Mouse (Mus musculus): ENCODE results near the gene Rnasek. TPM values are rescaled to one million over a fixed set of nuclear protein-coding genes. Genes with fewer than 3 reads are reported as not detected.

The Rnasek gene
- 100 to 1,000 TPM in 1 of 2 experiments, 10 to 100 TPM in 1; 97.8 to 102 TPM for total RNA-seq (2021)
- long read RNA-seq, experiment 1, transcript Rnasek-201 (3 exons, 611 nt), result minor isoform, 82 of 185 reads
- long read RNA-seq, experiment 1, transcript Rnasek-203 (2 exons, 465 nt), result major isoform, 98 of 185 reads
- long read RNA-seq, experiment 1, partial matches to known transcripts, result 0 of 185 reads
- long read RNA-seq, experiment 1, other reads (novel, unspliced or antisense), result 5 of 185 reads
- long read RNA-seq, experiment 2, transcript Rnasek-203 (2 exons, 465 nt), result major isoform, 79 of 137 reads
- long read RNA-seq, experiment 2, transcript Rnasek-201 (3 exons, 611 nt), result minor isoform, 53 of 137 reads
- long read RNA-seq, experiment 2, partial matches to known transcripts, result 5 of 137 reads
- long read RNA-seq, experiment 2, other reads (novel, unspliced or antisense), result 0 of 137 reads

DNA sequence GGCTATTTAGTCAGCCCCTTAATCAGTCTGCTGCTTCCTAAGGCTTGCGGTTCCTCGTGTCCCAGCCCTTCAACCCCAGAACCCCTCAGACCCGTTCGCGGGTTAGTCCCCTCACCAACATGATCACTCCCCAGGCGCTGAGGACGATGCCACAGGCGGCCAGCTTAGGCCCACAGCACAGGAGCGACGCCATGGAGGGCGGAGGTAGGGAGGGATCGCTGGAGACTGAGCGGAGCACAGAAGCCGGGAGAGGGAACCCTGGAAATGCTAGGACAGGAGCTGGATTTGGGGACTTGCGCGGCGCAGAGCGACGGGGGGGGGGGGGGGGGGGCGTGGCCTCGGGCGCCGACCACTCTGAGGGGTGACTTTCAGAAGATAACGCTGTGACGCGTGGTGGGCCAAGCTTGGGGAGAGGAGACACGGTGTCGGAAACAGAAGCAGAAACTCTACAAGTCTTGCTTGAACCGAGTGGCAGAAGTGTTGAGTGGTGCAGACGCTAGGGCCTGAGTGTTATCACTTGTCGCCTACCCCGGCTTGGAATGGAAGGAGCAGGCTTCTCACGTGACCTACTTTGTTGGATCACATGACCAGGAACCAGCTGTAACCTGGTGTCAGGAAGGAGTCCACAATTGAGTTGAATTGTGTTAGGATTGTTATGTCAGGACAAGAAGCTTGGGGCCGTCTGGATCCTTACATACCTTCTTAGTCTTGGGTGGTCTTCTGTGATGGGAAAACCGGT is at the start of gene Rnasek, which contains the start of gene Gm21988:
Gene Rnasek, minus strand, starts transcription at position 302 of the 739 bp plus-strand sequence.
Gene Gm21988, minus strand, starts transcription at position 290 of the 739 bp plus-strand sequence.
- DNase-seq, result peak; percentile 89 to 92

DNA sequence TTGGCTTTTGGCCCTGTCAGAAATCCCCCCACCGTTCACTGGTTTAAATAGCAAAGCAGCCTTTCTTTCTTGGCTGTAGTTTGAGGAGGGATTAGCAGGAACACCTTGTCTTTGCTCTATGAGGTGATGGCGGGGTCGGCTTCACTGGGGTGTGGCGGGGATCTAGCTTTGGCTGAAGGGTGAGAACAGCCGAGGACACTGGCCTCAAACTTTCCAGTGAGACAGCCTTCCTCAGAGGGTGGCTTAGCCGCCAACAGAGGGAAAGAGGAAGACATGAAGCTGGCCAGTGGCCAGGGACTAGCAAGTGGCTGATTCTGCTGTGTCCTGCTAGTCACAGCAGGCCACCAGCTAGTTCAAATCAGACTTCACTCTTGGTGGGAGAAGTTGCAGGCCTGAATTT is 49.6 kb upstream of the Rnasek start:
- DNase-seq, result peak; percentile 28 to 51

DNA sequence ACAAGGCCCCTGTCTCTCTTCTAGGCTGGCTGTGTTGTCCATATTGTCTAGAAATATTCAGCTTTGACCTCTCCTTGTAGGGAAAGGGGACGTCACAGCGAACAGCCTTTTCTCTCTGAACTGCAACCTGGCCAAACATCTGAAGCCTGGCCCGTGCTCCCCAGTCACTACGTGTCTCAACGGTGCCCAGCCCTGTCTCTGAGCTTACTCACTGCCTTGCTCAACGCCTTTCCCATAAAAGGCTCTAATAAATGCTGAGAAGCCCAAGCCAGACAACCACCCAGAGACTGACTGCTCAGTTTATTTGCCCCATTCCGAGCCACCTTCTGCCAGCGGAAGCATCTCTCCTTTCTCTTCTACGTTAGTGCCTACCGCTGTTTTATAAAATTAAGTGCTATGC is 48.5 kb upstream of the Rnasek start:
- DNase-seq, result no peak

DNA sequence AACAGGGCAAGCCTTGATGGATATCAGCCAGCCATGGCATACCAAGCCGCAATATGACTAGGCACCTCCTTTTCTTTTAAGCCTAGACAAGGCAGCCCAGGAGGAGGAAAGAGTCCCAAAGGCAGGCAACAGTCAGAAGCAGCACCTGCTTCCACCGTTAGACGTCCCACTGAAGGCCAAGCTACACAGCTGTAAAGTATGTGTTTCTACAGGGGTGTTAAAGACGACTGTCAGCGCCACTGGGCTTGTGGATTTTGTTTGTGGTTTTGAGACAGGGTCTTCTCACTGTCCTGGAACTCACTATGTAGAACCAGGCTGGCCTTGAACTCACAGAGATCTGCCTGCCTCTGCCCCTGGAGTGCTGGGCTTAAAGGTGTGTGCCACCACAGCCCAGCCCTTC is 46.0 kb upstream of the Rnasek start:
- no peak for DNase-seq

DNA sequence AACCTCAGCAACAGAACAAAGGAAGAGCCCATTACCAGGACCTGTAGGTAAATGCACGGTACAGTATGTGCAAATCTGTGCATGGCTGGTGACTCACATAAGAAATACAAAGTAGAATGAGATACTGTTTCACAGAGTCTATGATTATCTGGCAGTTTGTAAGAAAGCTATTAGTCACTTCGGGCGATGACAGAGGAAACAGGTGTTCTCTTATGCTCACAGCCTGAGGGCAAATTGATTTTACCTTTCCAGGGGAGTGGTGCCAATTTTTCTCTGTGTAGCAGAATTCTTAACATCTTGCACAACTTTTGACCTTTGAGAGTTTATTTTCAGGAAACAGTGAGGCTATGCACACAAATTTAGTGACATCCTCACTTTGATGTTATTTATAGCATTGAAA is 45.1 kb upstream of the Rnasek start:
- no peak for DNase-seq

DNA sequence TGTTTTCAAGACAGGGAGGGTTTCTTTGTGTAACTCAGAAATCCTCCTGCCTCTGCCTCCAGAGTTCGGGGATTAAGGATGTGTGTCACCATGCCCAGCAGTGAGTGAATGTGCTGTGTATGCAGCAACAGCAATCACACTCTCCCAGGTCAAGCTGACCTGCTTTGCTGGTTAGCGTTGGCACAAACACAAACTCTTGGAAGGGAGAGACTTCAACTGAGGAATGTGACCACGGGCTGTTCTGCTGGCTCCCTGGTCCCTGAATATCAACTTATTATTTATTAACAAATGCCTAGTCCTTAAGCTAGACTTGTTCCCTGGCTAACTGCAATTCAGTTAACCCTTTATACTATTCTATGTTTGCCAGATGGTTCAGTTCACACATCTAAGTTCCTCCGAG is 44.0 kb upstream of the Rnasek start:
- DNase-seq, result no peak

DNA sequence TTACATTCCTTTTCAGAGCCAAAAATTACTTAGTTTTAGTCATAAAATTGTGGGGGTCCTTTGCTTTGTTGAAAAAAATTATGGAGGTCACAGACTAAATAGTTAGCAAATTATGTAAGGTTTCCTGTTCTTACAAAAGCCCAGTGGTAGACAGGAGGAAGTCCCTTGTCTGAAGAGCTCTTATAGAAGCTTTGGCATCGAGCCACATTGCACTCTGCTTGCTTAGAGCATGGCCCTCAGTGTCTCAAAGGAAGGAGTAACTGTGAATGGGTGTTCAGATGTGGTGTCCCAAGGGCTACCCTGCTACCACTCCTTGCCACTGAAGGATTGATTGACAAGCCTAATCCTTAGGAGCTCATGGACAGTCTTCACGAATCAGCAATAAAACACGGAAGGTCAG is 40.8 kb upstream of the Rnasek start:
- peak in 1 of 2 experiments; percentile 24 for DNase-seq

DNA sequence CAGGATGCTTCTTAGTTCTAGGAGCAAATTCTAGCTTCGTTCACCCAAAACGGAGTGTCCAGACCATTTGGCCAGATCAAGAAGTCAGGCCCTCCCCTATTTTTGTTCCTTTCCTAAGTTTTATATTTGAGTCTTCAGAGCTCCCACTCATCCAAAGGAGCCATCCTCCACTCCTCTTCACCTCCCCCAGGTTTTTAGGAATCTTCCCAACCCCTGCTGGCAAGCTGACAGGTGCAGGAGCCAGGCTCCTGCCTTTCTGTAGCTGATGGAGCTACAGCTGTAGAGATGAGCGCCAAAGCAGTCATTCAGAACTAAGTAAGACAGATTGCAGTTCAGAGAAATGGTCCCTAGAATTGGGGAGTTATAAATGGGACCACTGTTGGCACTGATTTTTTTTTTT is 39.3 kb upstream of the Rnasek start:
- no peak for DNase-seq

DNA sequence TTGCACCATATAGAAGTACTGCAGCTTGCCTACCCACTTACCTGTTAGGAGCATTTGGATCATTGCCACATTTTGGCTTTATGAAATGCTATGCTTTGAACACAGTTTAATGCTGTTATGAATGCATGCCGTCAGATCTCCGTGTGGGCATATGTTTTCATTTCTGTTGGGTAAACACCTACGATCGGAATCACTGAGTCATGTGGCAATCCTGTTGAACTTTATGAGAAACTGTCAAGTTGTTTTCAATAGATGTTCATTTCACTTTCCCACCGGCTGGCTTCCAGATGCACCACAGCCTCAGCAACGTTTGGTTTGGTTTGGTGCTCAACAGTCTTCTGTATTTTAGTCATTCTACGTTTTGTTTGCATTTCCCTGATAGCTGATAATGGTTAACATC is 32.0 kb upstream of the Rnasek start:
- no peak for DNase-seq

DNA sequence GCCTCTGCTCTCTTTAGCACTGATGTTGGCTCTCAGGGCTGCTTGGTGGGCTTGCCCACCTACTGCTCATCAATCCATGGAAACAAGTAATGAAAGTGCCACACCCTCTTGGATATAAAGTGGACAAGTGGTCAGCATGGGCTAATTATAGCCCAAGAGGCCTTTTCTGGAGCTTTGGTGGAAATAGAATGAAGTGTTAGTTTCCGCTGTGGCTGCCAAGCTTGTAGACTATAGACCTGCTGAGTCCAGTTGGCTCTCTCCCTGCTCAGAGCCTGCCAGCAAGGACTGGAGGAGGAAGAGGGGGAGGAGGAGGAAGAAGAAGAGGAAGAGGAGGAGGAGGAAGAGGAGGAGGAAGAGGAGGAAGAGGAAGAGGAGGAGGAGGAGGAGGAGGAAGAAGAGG is 26.8 kb upstream of the Rnasek start:
- DNase-seq, result peak; percentile 67 to 77

DNA sequence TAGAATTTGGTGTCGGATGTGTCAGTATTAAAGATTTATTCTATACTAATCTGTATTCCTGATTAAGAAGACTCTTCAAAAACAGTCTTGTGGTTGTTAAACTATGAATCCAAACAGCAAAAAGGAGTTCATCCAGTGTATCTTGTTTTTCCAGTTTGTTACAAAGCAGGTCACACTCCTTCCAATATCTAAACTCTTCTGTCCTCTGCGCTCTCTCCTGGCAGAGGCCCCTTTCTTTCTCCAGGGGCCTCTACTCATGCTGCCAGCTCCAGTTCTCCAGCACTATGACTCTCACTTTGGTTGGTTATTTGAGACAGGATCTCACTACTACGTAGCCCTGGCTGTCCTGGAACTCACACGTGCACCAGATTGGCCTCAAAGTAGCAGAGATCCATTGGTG is 26.2 kb upstream of the Rnasek start:
- no peak for DNase-seq

DNA sequence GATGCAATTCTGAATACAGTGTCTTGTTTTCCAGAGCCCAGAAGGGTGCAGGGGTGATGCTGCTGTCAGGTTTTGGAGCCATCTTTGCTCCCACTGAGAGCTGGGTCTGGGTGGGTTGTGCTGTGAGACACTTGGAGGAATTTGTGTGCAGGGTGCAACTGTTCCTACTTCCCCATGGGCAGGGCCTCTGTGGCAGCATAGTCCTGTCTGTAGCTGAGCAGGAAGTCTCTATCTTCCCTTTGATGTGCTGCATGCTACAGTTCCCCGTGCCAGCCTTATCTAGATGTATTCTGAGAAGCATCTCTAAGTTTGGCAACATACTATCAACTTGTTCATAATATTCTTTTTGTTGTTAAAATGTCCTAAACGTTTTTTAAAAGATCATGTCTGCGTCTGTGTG is 25.6 kb upstream of the Rnasek start:
- DNase-seq, result no peak

DNA sequence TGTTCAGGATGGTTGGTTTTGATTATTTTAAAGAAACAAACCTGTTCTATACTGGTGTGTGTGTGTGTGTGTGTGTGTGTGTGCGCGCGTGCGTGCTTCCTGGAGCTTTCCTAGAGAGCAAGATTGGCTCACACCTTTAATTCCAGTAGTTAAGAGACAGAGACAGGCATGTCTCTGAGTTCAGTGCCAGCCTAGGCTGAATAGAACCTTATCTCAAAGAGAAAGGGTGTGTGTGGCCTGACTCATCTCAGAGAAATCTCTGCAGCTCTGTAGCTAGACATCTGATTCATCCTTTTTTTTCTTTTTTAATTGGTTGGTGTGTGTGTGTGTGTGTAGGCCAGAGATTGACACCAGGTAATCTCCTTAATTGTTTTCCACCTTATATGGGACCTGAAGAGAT is 19.4 kb upstream of the Rnasek start:
- DNase-seq, result no peak

DNA sequence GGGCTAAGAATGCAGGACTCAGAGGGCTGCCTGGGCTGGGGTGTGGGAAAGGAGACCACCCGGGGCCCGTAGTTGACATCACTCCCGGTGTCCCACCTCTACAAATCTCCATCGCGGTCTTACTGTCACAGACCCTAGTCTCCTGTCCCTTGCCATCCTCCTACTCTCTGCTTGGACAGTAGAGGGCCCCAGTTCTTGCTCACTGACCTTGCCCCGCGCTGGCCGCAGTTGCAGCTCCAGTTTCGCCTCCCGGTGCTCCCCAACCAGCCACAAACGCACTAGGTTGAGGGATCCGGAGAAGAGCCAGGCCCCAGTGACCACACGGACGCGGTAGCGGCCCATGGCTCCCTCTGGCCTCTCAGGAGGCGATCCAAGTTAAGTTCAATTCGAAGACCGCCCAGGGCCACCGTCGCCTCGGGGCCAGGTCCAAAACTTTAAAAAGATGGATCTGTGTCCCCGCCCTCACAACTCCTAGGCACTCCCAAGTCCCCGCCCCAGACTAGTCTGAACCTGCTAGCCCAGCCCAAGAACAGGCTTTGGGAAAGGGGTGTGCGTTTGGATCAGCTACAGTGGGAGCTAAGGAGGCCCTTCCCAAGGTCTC is 15.4 kb upstream of the Rnasek start, which contains the start of gene Alox12:
Gene Alox12, minus strand, starts transcription at position 423 of the 601 bp plus-strand sequence.
- DNase-seq, result peak; percentile 67 to 69

DNA sequence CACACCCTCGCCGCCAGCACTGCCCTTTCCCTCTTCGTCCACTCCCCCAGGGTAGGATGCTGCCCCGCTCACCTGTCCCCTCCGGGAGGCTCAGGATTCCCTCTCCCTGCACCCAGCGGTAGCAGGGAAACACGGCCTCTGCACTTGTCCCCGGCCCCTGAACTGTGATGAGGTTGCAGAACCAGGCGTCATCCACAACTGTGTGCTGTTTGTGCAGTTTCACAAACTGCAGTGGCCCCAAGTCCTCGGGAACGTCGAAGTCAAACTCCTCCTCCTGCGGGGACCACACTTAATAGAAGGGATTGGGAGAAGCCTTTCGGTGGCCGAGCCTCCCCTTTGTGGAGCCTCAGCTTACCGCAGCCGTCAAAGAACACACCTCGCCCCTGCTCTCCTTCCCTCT is 14.7 kb upstream of the Rnasek start:
- peak in 1 of 2 experiments; percentile 17 for DNase-seq

DNA sequence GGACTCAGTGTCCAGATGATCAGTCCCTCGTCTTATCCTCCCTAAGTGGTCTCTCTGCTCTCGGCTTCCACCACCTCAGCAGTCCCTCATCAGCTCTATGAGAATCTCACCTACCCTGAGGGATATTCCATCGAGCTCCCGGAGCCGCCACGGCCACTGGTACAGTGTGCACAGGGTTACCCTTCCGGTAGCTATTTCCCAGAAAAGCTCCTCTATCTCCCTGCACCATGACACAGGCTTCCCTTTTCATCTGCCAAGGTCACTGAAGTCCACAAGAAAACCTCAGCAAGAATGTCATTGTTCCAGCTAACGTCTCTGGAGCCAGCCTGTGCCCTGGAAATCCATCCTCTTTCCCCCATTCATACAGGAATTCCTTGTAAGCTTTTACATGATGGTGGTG is 12.2 kb upstream of the Rnasek start:
- no peak for DNase-seq

DNA sequence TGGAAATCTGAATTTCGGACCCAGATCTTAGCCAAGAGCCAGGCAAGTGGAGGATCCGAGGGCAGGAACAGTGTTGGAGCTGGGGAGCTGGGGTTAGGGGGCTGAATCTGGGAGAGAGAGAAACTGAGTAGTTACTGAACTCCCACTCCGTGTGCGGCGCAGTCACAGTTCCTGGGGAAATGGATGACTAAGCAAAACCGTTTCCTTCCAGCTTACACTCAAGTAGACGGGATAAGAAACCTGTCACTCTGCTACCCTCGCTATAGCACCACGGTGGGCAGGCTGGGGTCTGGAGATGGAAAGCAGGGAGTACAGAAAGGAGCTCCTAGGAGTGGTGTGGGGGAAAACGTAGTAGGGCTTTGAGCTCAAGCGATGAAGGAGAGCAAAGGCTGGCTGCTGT is 10.5 kb upstream of the Rnasek start:
- no peak for DNase-seq

DNA sequence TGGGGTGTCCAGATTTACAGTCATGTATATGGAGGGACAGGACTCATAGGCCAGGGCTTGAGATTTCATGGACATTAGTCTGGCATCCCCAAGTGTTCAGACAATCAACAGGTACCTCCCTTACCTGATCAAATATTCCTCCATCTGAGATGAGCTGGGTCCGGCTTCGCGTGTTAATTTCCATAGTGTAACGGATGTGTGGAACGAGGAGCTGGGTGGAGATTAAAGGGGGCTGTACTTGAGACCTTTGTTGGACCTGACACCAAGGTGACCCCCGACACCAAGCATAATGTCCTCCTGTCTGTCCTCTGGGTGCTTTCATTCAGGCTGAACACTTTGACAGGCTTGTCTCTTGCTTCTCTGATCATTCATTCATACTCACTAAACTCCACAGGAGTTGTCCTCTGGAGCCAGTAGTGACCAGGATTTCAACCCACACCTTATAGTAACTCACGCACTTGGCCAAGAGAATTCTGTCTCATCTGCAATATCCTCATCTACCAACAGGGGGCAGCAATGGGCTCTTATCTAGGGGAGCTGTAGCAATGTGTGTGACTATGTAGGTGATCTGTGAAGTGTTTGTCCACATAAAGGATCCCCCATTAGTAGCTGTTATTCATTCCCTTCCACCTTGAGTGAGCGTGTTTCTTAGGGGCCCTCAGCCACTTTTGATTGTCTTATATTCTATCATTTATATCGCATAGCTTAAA is 7.6 kb upstream of the Rnasek start:
- DNase-seq, result peak; percentile 72 to 91

DNA sequence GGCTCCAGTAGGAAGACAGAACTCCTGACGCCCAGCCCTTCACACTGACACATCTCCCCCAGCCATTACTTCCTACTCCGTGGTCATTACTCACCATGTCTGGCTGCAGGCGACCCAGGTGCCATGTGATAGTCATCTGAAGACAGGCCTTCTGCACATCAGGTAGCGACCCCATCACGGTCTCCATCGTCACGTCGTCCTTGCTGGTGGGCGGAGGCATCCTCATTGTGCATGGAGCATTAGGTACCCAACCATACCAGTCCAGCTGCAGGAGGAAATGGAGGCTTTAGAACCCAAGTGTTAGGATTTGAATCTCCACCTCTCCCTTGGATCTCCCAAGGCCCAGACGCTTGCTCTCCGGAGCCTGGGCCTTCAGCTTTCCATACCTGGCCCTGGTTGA is 2.9 kb upstream of the Rnasek start:
- no peak for DNase-seq

DNA sequence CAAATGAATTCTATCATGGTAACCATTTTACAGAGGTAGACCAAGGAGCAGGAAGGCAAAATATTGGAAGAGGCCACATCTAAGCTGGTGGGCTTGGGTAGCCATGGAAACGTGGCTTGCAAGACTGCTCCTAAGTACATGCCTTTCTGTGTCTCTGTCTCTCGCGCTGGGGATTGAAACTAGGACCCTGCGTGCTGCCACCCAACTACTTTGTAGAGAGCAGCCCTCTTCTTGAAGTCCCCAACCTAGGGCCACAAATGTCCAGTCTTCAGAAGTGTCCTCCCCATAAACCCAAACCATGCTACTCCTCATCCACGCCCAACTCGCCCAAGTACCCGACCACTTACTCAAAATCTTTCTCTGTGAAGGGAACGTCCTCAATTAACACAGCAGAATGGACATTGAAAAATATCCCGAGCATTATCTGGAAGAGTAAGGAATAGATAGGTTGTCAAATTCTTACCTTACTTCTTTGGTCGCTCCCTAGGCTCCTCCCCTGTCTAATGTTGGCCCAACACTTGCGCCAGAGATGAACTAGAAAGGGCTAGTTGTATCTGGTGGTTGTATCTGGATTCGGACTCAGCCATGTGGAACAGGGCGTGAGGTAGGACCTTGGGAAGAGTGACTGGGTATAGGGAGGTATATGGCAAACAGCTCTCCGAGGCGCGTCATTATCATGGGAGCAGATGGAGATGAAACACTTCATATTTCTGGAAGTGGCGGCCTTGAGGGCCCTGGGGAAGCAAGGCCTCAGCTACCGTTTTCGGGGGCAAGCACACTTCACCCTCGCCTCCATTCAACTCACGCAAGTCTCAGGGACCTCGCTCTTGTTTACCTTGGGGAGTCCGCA is 826 bp downstream of the Rnasek start:
- DNase-seq, result peak in 1 of 2 experiments; percentile 52

DNA sequence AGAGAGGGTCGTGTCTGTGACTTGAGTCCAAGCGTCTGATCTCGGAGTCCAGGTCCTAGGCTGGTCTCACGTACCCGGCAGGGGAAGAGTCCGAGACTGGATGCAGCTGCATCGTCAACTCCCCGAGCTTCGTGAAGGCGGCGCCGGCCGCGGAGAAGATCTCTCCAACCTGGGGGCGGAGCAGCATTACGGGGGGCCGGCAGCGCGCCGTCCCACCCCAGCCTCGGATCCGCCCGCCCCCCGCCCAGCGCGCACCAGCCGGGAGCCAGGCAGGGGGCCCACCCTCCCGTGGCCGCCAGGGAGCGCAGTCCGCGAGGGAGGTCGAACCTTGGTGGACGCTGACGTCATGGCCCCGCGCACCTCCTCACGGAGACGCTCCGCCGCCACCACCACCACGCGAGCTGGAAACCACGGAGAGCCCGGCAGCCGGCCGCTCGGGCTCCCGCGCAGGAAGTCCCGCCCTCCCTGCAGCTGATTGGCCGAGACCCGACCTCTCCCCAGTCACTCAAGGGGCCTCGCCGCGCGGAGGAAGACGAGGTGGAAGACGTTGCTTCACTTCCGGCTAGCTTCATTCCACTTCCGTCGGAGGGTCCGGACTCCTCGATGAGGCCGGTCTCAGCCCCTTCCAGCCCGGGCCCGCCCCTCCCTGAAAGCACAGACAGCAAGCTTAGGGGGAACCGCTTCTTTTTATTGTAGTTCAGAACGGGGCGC is 2.0 kb downstream of the Rnasek start, which contains the start of gene 0610010K14Rik:
Gene 0610010K14Rik, minus strand, starts transcription at position 458 of the 711 bp plus-strand sequence.
- peak; percentile 99 for DNase-seq
